Mouse (Mus musculus): ENCODE data around the gene Txlnb.

- no peak for TF ChIP-seq CTCF (IDR thresholded peaks at IDR 0.05; ENCODE audit: extremely low read depth, insufficient read depth, low read length)
- TF ChIP-seq POLR2A (IDR thresholded peaks at IDR 0.05; ENCODE audit: extremely low read depth, insufficient read depth, low read length): no peak
Observed at GRCm38 (mm10) chr10:17775079-17775478, 20.9 kb upstream of the Txlnb start.

Measured in cortical plate, adult 2 months (tissue).